In the genomic region with DNA sequence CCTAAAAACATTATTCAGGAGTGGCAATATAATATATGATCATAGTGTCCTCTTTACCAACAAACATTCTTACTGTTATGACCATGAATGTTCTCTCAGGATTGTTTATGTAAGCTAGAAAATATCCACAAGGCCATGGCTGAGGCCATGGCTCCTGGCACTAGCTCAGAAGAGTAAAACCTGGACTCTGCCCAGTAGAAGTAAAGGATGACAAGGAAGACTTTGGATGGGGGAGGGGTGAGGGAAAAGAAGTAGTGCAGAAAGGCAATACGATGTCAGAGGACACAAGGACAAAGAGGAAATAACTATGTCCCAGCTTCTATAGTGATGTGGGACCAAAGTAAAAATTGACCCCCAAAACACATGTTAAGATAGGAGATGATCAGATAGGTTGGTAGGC, we compare ENCODE assay signal across 20 mouse cellular contexts. TPM values are rescaled to one million over a fixed set of nuclear protein-coding genes. Genes with fewer than 3 reads are reported as not detected.
DNase-seq lines count a peak whose midpoint lies in the region.
"Had no signal": no experiment of that assay in that cellular context is flagged by ENCODE, and none has a peak within 500 bp of the region (broad histone marks: within the 10 kb centered on the region; RNA-seq: fewer than 3 reads in every experiment).

No protein-coding gene starts in this region.

- DNase-seq in adipocyte (ENCODE audit: low spot score): peak; percentile 24
- peak; percentile 52 for DNase-seq in adrenal gland, adult 2 months
- peak; percentile 36 for DNase-seq in adrenal gland, postnatal 10 days
- peak; percentile 23 to 24 for DNase-seq in adrenal gland, postnatal 36 days

RNA-seq across cellular contexts. Expression of a gene that starts 2.3 kb away (rescaled TPM):
- not detected for total RNA-seq in adrenal gland, adult 2 months (2021)
- polyA plus RNA-seq in adrenal gland, adult 2 months (2012; rRNA removed): not detected in 2 replicates
- not detected for total RNA-seq in adrenal gland, postnatal 10 days (2021)
- not detected for total RNA-seq in adrenal gland, postnatal 36 days (2021)
- total RNA-seq: adrenal gland, adult 18-20 months; adrenal gland, postnatal 4 days; CH12.LX; common myeloid progenitor, adult 5-6 weeks; G1E had no signal
- polyA plus RNA-seq: activated CD4-positive, CD25-positive, alpha-beta regulatory T cell, adult 4 months; brain, embryonic 14.5 days; CD4-positive, CD25-positive, alpha-beta regulatory T cell, adult 4 months; embryonic facial prominence, embryonic 11.5 days; embryonic facial prominence, embryonic 13.5 days; embryonic facial prominence, embryonic 15.5 days; erythroblast, embryonic 14.5 days; forebrain, embryonic 10.5 days; forebrain, embryonic 12.5 days; forebrain, embryonic 14.5 days; forebrain, embryonic 16.5 days; G1E had no signal

RNA-seq across cellular contexts. Expression of a gene that starts 30.9 kb away (rescaled TPM):
- total RNA-seq in adrenal gland, adult 2 months (2021): not detected
- not detected in 2 replicates for polyA plus RNA-seq in adrenal gland, adult 2 months (2012; rRNA removed)
- total RNA-seq in adrenal gland, postnatal 10 days (2021): not detected
- total RNA-seq in adrenal gland, postnatal 36 days (2021): not detected
- total RNA-seq: adrenal gland, adult 18-20 months; adrenal gland, postnatal 4 days; CH12.LX; common myeloid progenitor, adult 5-6 weeks had no signal
- polyA plus RNA-seq: activated CD4-positive, CD25-positive, alpha-beta regulatory T cell, adult 4 months; brain, embryonic 14.5 days; CD4-positive, CD25-positive, alpha-beta regulatory T cell, adult 4 months; embryonic facial prominence, embryonic 11.5 days; embryonic facial prominence, embryonic 13.5 days; embryonic facial prominence, embryonic 15.5 days; erythroblast, embryonic 14.5 days; forebrain, embryonic 10.5 days; forebrain, embryonic 12.5 days; forebrain, embryonic 14.5 days; forebrain, embryonic 16.5 days had no signal

RNA-seq across cellular contexts. Expression of a gene that starts 58.9 kb away (rescaled TPM):
- total RNA-seq in adrenal gland, adult 2 months (2021): not detected
- not detected in 2 replicates for polyA plus RNA-seq in adrenal gland, adult 2 months (2012; rRNA removed)
- total RNA-seq in adrenal gland, postnatal 10 days (2021): not detected
- not detected for total RNA-seq in adrenal gland, postnatal 36 days (2021)
- total RNA-seq: adrenal gland, adult 18-20 months; adrenal gland, postnatal 4 days; CH12.LX; common myeloid progenitor, adult 5-6 weeks had no signal
- polyA plus RNA-seq: activated CD4-positive, CD25-positive, alpha-beta regulatory T cell, adult 4 months; brain, embryonic 14.5 days; CD4-positive, CD25-positive, alpha-beta regulatory T cell, adult 4 months; embryonic facial prominence, embryonic 11.5 days; embryonic facial prominence, embryonic 13.5 days; embryonic facial prominence, embryonic 15.5 days; erythroblast, embryonic 14.5 days; forebrain, embryonic 10.5 days; forebrain, embryonic 12.5 days; forebrain, embryonic 14.5 days; forebrain, embryonic 16.5 days; G1E had no signal

Comparison
In these comparisons a context has a peak if more than half of its experiments do, and no peak if none do; other contexts are left out.
1. Peak in every context shown above with its lines: DNase-seq.